Mouse (Mus musculus): ENCODE results near the gene BC004004. TPM values are rescaled to one million over a fixed set of nuclear protein-coding genes. Genes with fewer than 3 reads are reported as not detected.

Gene BC004004
- total and polyA plus RNA-seq, 2 experiments from 2014 or later: 145 to 181 TPM

GRCm38 (mm10) chr17:29301421-29301820 lies 32.8 kb downstream of the BC004004 start:
- Histone ChIP-seq H3K27me3 (ENCODE audit: insufficient read depth, low read length) (no peaks in the 10 kb centered on the region), H3K4me1 (ENCODE audit: insufficient read depth, low read length) (peaks cover 7% of the 10 kb centered on the region; the same call in 1 of the 2 replicates), H3K27ac (no peak overlapping the region), H3K9me3 (ENCODE audit: low read length) (no peaks in the 10 kb centered on the region), H3K4me3 (ENCODE audit: low read length) (no peak overlapping the region), H3K4me2 (ENCODE audit: low read depth, low read length) (no peak overlapping the region), H3K9ac (replicated peaks; ENCODE audit: low read length) (no peak overlapping the region), H3K36me3 (ENCODE audit: insufficient read depth, low read length) (peaks cover 26% of the 10 kb centered on the region; the same call in 1 of the 2 replicates)
- no peak for TF ChIP-seq CTCF (IDR thresholded peaks at IDR 0.05; ENCODE audit: low read depth)
- DNase-seq (ENCODE audit: low spot score): no peak
- no peak for ATAC-seq
- 92% methylated on average over 6 of the region's 6 CpGs for WGBS

- no peaks in the 10 kb centered on the region for H3K27me3 ChIP-seq (ENCODE audit: insufficient read depth, low read length)
- ATAC-seq: no peak
Observed at GRCm38 (mm10) chr17:29302149-29302548, 33.6 kb downstream of the BC004004 start.

GRCm38 (mm10) chr17:29303087-29303486 lies 34.5 kb downstream of the BC004004 start:
- peaks cover 23% of the 10 kb centered on the region; the same call in 1 of the 2 replicates for H3K36me3 ChIP-seq (ENCODE audit: insufficient read depth, low read length)
- peaks cover 7% of the 10 kb centered on the region; the same call in 1 of the 2 replicates for H3K4me1 ChIP-seq (ENCODE audit: insufficient read depth, low read length)
- H3K9ac ChIP-seq (replicated peaks; ENCODE audit: low read length): no peak overlapping the region
- ATAC-seq (peak; percentile 46; the same call in 1 of the 2 replicates), DNase-seq (ENCODE audit: low spot score) (no peak)
- TF ChIP-seq CTCF (IDR thresholded peaks at IDR 0.05; ENCODE audit: low read depth): peak; percentile 60
- no peaks in the 10 kb centered on the region for H3K9me3 ChIP-seq (ENCODE audit: low read length)
- no peak overlapping the region for H3K27ac ChIP-seq
- no peak overlapping the region for H3K4me3 ChIP-seq (ENCODE audit: low read length)
- no peak overlapping the region for H3K4me2 ChIP-seq (ENCODE audit: low read depth, low read length)
- H3K27me3 ChIP-seq (ENCODE audit: insufficient read depth, low read length): no peaks in the 10 kb centered on the region
- WGBS: 48% methylated on average over 3 of the region's 3 CpGs

More at GRCm38 (mm10) chr17:29302149-29302548, 33.6 kb downstream of the BC004004 start:
- H3K9ac ChIP-seq (replicated peaks; ENCODE audit: low read length): no peak overlapping the region
- peaks cover 7% of the 10 kb centered on the region; the same call in 1 of the 2 replicates for H3K4me1 ChIP-seq (ENCODE audit: insufficient read depth, low read length)
- H3K36me3 ChIP-seq (ENCODE audit: insufficient read depth, low read length): peaks cover 26% of the 10 kb centered on the region; the same call in 1 of the 2 replicates
- TF ChIP-seq CTCF (IDR thresholded peaks at IDR 0.05; ENCODE audit: low read depth): no peak
- no peak overlapping the region for H3K27ac ChIP-seq
- no peak for DNase-seq (ENCODE audit: low spot score)
- no peak overlapping the region for H3K4me3 ChIP-seq (ENCODE audit: low read length)
- H3K4me2 ChIP-seq (ENCODE audit: low read depth, low read length): no peak overlapping the region
- WGBS: 76% methylated on average over 5 of the region's 5 CpGs
- no peaks in the 10 kb centered on the region for H3K9me3 ChIP-seq (ENCODE audit: low read length)

GRCm38 (mm10) chr17:29303856-29304255 lies 35.3 kb downstream of the BC004004 start:
- Histone ChIP-seq H3K9me3 (ENCODE audit: low read length) (no peaks in the 10 kb centered on the region), H3K27ac (no peak overlapping the region), H3K36me3 (ENCODE audit: insufficient read depth, low read length) (peaks cover 21% of the 10 kb centered on the region; the same call in 1 of the 2 replicates), H3K27me3 (ENCODE audit: insufficient read depth, low read length) (no peaks in the 10 kb centered on the region), H3K4me3 (ENCODE audit: low read length) (no peak overlapping the region), H3K4me2 (ENCODE audit: low read depth, low read length) (no peak overlapping the region), H3K9ac (replicated peaks; ENCODE audit: low read length) (no peak overlapping the region), H3K4me1 (ENCODE audit: insufficient read depth, low read length) (peaks cover 7% of the 10 kb centered on the region; the same call in 1 of the 2 replicates)
- WGBS: 84% methylated on average over 3 of the region's 3 CpGs
- DNase-seq (ENCODE audit: low spot score): no peak
- no peak for TF ChIP-seq CTCF (IDR thresholded peaks at IDR 0.05; ENCODE audit: low read depth)
- no peak for ATAC-seq

- no peak for ATAC-seq
Observed at GRCm38 (mm10) chr17:29304376-29305057, 35.9 kb downstream of the BC004004 start.

GRCm38 (mm10) chr17:29305058-29305806 lies 36.6 kb downstream of the BC004004 start:
- H3K9ac ChIP-seq (replicated peaks; ENCODE audit: low read length): no peak overlapping the region
- no peak overlapping the region for H3K4me2 ChIP-seq (ENCODE audit: low read depth, low read length)
- H3K9me3 ChIP-seq (ENCODE audit: low read length): no peaks in the 10 kb centered on the region
- H3K27me3 ChIP-seq (ENCODE audit: insufficient read depth, low read length): no peaks in the 10 kb centered on the region
- H3K4me1 ChIP-seq (ENCODE audit: insufficient read depth, low read length): peaks cover 7% of the 10 kb centered on the region; the same call in 1 of the 2 replicates
- H3K27ac ChIP-seq: peak overlapping the region; percentile 32; the same call in 1 of the 2 replicates
- TF ChIP-seq CTCF (IDR thresholded peaks at IDR 0.05; ENCODE audit: low read depth): no peak
- H3K36me3 ChIP-seq (ENCODE audit: insufficient read depth, low read length): peaks cover 10% of the 10 kb centered on the region; the same call in 1 of the 2 replicates
- no peak for ATAC-seq
- peak; percentile 27 for DNase-seq (ENCODE audit: low spot score)
- no peak overlapping the region for H3K4me3 ChIP-seq (ENCODE audit: low read length)
- WGBS: 24% methylated on average over 15 of the region's 15 CpGs

More at GRCm38 (mm10) chr17:29304376-29305057, 35.9 kb downstream of the BC004004 start:
- Histone ChIP-seq H3K27me3 (ENCODE audit: insufficient read depth, low read length) (no peaks in the 10 kb centered on the region), H3K4me1 (ENCODE audit: insufficient read depth, low read length) (peaks cover 7% of the 10 kb centered on the region; the same call in 1 of the 2 replicates), H3K36me3 (ENCODE audit: insufficient read depth, low read length) (peaks cover 16% of the 10 kb centered on the region; the same call in 1 of the 2 replicates), H3K9ac (replicated peaks; ENCODE audit: low read length) (no peak overlapping the region), H3K4me3 (ENCODE audit: low read length) (no peak overlapping the region), H3K27ac (peak overlapping the region; percentile 32; the same call in 1 of the 2 replicates), H3K4me2 (ENCODE audit: low read depth, low read length) (no peak overlapping the region), H3K9me3 (ENCODE audit: low read length) (no peaks in the 10 kb centered on the region)
- DNase-seq (ENCODE audit: low spot score): no peak
- WGBS: 71% methylated on average over 13 of the region's 13 CpGs
- no peak for TF ChIP-seq CTCF (IDR thresholded peaks at IDR 0.05; ENCODE audit: low read depth)
